Mouse (Mus musculus): ENCODE data around the gene Mypn. TPM values are rescaled to one million over a fixed set of nuclear protein-coding genes. Genes with fewer than 3 reads are reported as not detected.

The Mypn gene
- total RNA-seq (2023): not detected

GRCm38 (mm10) chr10:63203728-63204127 is at the start of gene Mypn:
Gene Mypn, minus strand, starts transcription at chr10:63203952.

GRCm38 (mm10) chr10:63243493-63244054 is 39.8 kb upstream of the Mypn start, which contains the start of gene Herc4:
Gene Herc4, plus strand, starts transcription at chr10:63243810.

GRCm38 (mm10) chr10:63099521-63099920 is 104.2 kb downstream of the Mypn start, which contains the start of gene Atoh7:
Gene Atoh7, plus strand, starts transcription at chr10:63099651.

Other genes starting within 250 kb of the Mypn start
- 1 to 10 TPM; 5.7 to 7.5 TPM for gene Rufy2, start 223.7 kb downstream of the Mypn start, total RNA-seq (2023)
- gene Hnrnph3, start 179.7 kb downstream of the Mypn start, total RNA-seq (2023): 10 to 100 TPM; 34.0 to 52.3 TPM
- gene Pbld2, start 179.6 kb downstream of the Mypn start, total RNA-seq (2023): under 1 TPM; 0.27 to 0.49 TPM
- gene Pbld1, start 143.8 kb downstream of the Mypn start, total RNA-seq (2023): not detected
- gene Atoh7, start 104.3 kb downstream of the Mypn start, total RNA-seq (2023): not detected
- 100 to 1,000 TPM; 184 to 206 TPM for gene Herc4, start 39.9 kb upstream of the Mypn start, total RNA-seq (2023)
- gene Sirt1, start 177.8 kb upstream of the Mypn start, total RNA-seq (2023): 10 to 100 TPM; 21.7 to 26.0 TPM
- 1 to 10 TPM; 1.0 to 3.9 TPM for gene Dnajc12, start 178.5 kb upstream of the Mypn start, total RNA-seq (2023)
- not detected for gene Gm7075, start 217.8 kb upstream of the Mypn start, total RNA-seq (2023)
- not detected for gene Ctnna3, start 226.1 kb upstream of the Mypn start, total RNA-seq (2023)